Mouse (Mus musculus) G1E (cell line): ENCODE measurements around the gene Lrrc75a.

ENCODE experiments used
- CTCF ChIP-seq: IDR thresholded peaks from 2 replicates; pipeline ENCODE4 v1.5.1; 2012; ENCODE audit warnings: low read depth, low read length, inconsistent platforms, mixed read lengths
- GATA1 ChIP-seq: IDR thresholded peaks from 2 replicates; pipeline ENCODE4 v1.6.1; 2012; ENCODE audit warnings: borderline replicate concordance, low read length, inconsistent platforms, mixed read lengths
- POLR2AphosphoS5 ChIP-seq: IDR thresholded peaks from 2 replicates; pipeline ENCODE4 v1.6.1; 2012; ENCODE audit warnings: low read depth, low read length, inconsistent platforms; ENCODE audit not compliant: insufficient replicate concordance
- TAL1 ChIP-seq: conservative IDR thresholded peaks from 2 replicates; pipeline ENCODE4 v1.6.1; 2012; ENCODE audit warnings: low read depth, low read length, inconsistent platforms, mixed read lengths

DNA sequence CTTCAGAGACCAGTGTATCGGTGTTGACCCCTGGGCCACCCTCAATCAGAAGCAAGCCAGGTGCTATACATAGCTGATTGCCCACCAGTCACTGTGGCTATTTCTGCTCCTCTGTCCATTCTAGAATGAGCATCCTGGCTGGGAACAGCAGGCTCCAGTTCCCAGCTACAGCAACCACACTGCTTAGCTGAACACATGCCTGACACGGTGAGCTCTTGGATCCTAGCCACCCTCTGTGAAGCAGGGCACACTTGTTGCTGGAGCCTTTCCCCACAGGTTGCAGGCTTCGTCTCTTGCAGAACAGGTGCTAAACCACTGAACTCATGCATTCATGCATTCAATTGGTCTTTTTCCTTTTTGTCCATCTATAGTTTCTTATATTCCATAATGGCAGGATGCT is 7.9 kb downstream of the Lrrc75a start:
- TF ChIP-seq CTCF = no peak
- TF ChIP-seq GATA1 = no peak
- no peak for TF ChIP-seq TAL1
- no peak for TF ChIP-seq POLR2AphosphoS5
